Mouse (Mus musculus): ENCODE data around the gene Clcnka.

The Clcnka gene

GRCm38 (mm10) chr4:141398545-141398944, at the start of gene Clcnka:
Gene Clcnka, minus strand, starts transcription at chr4:141398724.
- DNase-seq = no peak

DNA sequence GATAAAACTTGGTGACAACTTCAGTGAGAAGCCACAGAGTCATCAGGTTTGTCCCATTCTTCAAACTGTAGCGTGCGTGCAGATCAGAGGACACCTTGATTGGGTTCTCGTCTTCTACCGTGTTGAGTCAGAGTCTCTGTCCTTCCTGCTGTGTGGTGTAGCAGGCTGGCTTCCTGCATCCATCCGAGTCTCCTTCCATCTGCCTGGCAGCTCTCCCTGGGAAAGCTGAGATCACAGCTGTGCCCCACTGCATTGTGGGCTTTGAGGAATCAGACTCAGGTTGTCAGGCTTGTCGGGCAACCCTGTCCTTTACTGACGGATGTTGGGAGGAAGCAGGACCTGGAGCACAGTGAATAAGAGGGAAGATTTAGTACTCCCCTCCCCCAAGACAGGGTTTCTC, 47.7 kb upstream of the Clcnka start:
- DNase-seq = no peak

DNA sequence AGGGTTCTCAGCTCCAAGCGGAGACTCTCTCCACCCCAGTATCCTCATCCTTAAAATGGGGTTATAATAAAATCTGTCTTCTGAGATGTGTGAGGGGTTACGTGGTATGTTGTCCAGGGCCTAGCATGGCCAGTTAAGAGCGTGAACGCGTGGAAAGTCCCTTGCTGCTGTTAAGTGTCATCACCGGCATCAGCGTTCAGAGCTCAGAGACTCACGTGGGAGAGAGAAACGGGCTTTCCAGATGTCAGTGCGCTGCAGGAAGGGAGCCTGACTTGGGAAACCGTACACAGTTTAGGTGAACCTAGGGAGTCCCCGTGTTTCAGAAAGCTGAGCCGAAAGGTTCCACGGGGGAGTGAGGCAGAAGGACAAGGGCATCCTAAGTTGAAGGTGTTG, 46.8 kb upstream of the Clcnka start:
- DNase-seq = no peak

DNA sequence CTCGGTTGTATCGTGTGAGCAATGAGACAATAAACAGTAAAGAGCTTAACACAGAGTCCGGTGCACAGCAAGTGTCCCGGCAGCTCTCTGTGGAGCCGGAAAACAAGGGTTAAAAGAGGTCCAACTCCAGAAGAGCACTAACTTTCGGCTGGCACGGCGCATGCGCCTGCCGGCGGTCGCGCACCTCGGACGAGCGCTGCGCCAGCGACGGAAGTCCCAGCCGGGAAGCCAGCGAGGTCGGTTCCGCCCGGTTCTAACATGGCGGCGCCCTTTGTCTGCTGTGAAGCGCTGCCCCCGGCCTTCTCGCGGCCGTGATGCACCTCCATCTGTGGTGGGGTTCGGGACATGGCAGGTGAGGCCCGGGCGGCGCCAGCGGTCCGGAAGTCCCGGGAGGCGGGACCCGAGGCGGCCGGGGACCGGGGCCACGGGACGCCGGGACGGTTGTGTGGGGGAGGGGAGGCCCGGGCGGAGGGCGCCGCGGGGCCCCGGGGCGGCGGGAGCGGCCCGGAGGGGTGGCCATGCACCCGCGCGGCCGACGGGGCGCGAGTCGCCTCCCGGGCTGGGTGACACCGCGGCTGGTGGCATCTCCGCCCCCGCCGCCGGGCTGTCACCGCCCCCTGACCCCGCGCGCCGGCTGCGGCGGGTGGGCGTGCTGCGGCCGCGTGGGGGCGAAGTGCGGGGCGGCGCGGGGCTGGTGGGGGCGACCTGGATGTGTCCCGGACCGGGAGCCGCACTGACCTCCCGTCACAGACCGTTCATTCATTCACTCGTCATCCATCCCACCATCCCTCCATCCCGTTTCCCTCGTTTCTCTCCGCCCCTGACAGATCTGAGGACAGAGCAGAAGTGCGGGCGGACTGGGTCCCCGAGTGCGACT, 46.2 kb upstream of the Clcnka start, which contains the start of gene Zbtb17:
Gene Zbtb17, plus strand, starts transcription at position 204 of the 877 bp plus-strand sequence.
- DNase-seq = peak; percentile 94

DNA sequence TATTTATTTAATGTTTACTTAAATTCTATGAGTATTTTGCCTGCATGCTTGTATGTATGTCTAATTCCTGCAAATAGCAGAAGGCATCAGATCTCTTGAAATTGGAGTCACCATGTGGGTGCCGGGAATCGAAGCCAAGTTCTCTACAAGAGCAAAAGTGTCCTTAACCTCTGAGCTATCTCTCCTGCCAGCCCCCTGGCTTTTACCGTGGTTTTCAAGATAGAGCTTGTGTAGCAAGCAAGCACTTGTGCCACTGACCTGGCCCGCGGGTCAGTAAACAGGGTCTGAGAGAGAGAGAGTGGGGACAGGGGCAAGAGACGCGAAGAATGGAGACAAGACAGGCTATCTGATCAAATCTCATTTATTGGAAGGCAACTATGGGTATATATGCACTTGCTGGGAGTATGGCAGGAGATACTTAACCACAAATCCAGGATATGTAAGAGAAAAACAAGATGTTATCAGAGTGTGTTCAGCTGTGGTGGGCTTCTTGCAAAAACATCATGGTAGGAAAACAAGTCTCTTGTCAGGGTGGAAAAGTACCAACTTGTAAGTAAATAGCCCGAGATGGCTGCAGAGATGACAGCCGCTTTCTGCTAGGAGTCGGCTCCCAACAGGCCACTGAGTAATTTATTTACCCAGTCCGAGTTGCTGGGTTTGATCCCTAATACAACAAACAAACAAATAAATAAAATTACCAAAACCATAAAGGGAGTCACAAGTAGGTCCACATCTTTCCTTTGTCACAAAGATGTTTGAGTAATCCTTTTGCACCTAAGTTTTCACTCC, 45.3 kb upstream of the Clcnka start:
- no peak for DNase-seq

GRCm38 (mm10) chr4:141440877-141441276, 42.4 kb upstream of the Clcnka start:
- no peak for DNase-seq

DNA sequence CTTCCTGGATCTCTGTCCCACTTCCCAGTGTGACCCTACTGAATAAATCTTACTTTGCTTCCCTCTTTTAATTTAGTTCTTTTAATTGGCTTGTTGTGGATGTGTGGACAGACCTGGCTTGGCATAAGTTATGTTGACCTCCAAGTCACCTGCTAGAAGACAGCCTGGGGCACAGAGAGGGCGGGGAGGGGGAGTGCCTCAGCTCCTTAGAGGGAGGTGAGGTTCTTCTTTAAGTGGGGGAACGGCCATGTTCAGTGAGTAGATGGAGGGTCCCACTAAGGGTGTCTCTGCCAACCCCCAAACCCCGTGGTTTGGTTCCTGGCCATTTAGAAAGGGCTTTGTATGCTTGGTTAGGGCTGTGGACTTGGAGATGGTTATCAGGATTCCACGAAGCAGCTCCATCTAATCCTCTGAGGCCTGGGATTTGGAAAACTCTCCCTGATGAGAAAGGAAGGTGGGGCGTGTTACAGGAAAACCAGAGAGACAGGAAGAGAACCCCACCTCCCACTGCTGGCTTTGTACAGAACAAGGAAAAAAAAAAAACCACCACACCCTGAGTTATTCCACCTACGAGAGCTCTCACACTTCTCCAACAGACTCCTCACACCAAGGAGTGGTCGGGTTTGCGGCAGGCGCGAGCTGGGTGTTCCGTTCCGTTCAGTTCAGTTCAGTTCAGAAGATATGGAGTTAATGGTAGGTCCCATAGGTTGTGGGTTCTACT, 40.7 kb upstream of the Clcnka start:
- DNase-seq = no peak

DNA sequence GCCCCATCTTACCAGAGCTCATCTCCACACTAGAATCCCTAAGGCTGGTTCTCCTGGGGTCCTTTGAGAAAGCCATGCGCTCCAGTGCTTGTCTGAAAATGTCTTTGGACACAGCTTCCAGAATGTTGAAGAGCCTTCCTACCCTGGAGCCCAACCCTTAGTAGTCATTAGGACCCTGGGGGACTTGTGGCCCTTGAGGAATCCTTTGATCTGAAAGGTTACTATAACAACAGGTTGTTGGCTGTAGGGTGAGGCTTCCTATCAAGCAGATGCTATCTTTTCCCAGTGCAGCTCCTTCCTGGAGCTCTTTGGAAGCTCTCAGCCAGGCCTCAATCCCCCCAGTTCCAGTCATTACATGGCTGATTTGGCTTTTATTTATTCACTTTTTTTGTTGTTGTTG, 37.5 kb upstream of the Clcnka start, which contains the start of gene Srarp:
Gene Srarp, minus strand, starts transcription at position 132 of the 400 bp plus-strand sequence.
- no peak for DNase-seq

DNA sequence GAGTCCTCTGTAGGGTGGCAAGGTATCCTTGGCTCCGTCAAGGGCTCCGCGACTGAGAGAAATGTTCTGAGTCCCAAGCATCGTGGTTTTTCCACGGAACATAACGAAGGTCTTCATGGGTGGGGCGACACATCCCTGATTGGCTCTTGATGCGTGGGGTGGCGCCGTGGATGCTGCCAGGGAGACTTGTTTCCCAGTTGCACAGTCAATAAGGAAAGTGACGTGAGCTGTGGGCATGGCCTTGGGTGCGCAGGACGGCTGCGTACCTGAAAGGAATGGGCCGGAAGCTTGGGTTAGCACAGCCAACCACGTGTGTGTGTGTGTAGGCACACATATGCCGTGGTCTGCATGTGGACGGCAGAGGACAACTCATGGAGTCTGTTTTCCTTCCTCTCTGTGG, 34.7 kb upstream of the Clcnka start:
- no peak for DNase-seq

- no peak for DNase-seq
Measured at GRCm38 (mm10) chr4:141432666-141433065, 34.1 kb upstream of the Clcnka start.

- DNase-seq = peak; percentile 79
Measured at GRCm38 (mm10) chr4:141430997-141431396, 32.5 kb upstream of the Clcnka start.

DNA sequence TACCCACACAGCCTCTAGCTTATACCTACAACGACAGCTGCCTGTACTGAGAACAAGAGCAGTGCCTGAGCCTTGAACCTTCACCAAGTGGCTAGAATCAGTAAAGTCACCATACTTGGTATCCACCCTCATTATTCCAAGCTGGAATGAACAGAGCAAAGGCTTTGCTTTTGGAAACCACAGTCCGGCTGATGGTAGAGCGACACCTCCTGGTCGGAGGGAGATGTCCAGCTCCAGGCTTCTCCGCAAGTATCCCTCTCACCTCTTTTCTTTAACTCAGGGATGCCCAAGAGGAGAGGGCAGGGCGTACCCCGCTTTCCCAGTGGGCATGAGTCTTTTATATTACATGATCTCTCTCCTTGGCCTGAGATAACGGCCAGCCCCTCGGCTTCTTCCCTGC, 31.3 kb upstream of the Clcnka start:
- DNase-seq = peak; percentile 66

GRCm38 (mm10) chr4:141429381-141429780, 30.9 kb upstream of the Clcnka start:
- DNase-seq = no peak

DNA sequence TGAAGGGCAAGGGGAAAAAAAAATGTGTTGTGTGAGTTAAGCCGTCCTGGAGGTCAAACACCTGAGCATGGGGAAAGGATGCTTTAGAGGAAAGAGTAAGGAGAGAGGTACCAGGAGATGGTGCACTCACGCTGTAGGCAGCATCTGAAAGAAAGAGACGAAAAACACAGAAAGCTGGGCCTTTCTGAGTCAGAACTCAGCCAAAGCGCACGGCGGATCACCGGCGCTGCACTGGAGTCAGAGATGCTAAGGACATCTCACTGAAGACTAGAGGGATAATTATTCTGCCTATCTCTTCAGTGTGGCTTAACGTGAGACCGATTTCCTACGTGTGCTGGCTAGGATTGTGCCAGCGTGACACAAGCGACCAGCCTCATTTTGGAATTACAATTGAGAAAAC, 29.4 kb upstream of the Clcnka start:
- no peak for DNase-seq

- DNase-seq = peak; percentile 65
Measured at GRCm38 (mm10) chr4:141426796-141427745, 28.5 kb upstream of the Clcnka start.

DNA sequence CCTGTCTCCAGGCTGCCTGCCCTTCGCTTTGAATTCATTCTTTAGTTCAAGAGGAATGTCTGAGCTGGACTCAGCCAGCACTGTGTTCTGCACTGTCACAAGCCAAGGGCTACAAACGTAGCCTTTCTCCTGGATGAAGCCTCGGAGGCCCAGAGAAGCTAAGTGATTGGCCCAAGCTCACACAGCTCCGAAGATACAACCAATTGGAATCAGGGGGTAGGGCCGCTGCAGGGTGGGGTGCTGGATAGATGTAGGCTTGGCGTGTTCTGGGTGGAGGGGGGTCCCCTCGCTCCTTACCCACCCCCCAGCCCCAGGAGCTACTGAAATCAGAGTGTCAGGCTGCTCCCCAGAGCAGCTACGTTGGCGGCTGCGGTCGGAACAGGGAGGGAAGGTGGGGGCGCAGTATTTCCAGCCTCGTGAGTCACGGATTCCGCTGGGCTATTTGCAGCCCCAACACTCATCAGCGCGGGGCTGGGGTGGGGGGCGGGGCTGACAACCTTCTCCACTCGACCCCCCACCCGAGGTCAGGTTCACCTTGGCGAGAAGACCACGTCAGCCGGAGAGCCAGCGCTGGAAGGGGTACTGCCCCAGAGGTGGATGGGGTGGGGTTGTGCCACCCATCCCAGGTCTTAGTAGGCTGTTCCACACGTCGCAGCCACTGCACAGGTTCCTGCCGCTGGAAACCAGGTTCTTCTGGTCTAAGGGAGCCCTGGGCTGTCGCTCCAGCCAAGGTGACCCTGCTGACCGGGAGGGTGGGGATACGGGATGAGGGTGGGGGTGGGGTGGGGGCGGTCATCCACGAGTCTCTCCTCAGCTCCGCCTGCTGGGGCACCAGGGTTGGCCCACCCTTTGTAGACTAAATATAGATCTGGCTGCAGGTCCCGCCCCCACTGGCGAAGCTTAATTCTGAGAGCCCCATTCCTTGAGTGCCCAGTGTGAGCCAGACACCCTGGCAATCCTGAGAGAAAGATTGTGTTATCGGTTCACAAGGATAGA, 27.3 kb upstream of the Clcnka start:
- peak; percentile 75 for DNase-seq

DNA sequence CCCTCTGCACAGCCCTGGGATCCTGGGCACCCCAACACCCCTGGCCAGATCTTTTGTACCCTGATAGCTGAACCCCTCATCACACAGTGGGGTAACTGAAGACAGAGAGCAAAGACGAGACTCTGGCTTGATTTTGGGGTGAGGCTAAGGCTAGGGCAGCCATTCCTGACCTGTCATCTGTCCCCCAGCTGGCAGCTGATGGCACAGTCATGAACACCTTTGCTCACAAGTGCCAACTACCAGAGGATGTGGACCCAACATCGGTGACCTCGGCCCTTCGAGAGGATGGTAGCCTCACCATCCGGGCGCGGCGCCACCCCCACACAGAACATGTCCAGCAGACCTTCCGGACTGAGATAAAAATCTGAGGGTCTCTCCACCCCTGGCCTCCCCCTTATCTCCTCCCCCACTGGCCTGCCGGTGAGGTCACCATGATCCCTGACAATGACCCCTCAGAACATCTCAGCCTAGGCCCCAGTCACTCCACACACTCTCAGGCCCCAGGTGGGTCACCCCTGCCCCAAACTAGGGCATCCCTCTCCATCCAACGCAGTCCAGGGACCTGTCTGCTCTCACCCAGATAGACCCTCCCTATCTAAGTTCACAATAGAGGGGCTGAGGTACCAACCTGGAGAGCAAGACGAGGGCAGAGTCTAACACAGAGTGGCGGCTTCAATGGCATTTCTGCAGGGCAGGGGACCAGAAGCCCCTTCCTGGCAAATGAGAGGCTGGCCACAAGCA, 25.3 kb upstream of the Clcnka start:
- no peak for DNase-seq

DNA sequence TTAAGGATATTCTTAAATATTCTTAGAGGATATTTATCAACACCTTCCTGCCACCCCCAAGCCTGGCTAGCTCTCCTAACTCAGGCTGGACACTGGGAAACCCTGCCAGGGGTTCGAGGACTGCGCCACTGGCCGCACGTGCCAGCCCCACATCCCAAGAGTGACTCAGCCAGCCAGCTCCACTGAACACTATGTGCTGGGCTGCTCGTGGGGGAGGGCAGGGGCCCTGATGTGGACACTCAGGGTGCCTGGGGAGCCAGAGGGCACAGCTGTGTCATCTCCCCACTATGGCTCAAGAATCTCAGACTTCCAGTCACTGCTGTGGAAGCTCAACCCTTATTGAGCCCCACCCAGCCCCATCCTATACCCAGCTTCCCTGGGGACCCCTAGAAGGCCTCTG, 24.8 kb upstream of the Clcnka start:
- no peak for DNase-seq

GRCm38 (mm10) chr4:141422841-141423240, 24.3 kb upstream of the Clcnka start:
- DNase-seq = no peak

GRCm38 (mm10) chr4:141421423-141421822, 22.9 kb upstream of the Clcnka start:
- peak; percentile 75 for DNase-seq

All from lung, postnatal 10 days (tissue).